Mouse (Mus musculus) forebrain, embryonic 11.5 days (tissue): ENCODE measurements around the gene Stmn1. TPM values are rescaled to one million over a fixed set of nuclear protein-coding genes. Genes with fewer than 3 reads are reported as not detected.

Source experiments
- ATAC-seq: fragments of 200-750 bp; cut with Nextera tagmentation; replicated peaks from 2 replicates; pipeline ENCODE4 v1.8.0; 2017; ENCODE audit warnings: moderate TSS enrichment; ENCODE audit not compliant: low FRiP score
- DNase-seq: peaks from one replicate; pipeline ENCODE4 v3.0.0-alpha.2; 2017; ENCODE audit warnings: low spot score
- H3K27ac ChIP-seq: fragments of 300-500 bp; sonication (generic); 2 replicates; pipeline ENCODE4 v1.5.1; 2014; ENCODE audit warnings: low read depth, low read length
- H3K27me3 ChIP-seq: fragments of 300-500 bp; sonication (generic); 2 replicates; pipeline ENCODE4 v1.6.1; 2014; ENCODE audit warnings: mild to moderate bottlenecking, low read length, mixed read lengths; ENCODE audit not compliant: control insufficient read depth, insufficient read depth
- H3K36me3 ChIP-seq: fragments of 300-500 bp; sonication (generic); 2 replicates; pipeline ENCODE4 v1.6.1; 2014; ENCODE audit warnings: mild to moderate bottlenecking, low read length, moderate library complexity, mixed read lengths; ENCODE audit not compliant: control insufficient read depth, insufficient read depth
- H3K4me1 ChIP-seq: fragments of 300-500 bp; sonication (generic); replicated peaks from 2 replicates; pipeline ENCODE4 v1.6.1; 2014; ENCODE audit warnings: low read length, mixed read lengths; ENCODE audit not compliant: control insufficient read depth, insufficient read depth
- H3K4me2 ChIP-seq: fragments of 300-500 bp; sonication (generic); 2 replicates; pipeline ENCODE4 v1.6.1; 2014; ENCODE audit warnings: low read depth, mild to moderate bottlenecking, low read length, moderate library complexity, mixed read lengths; ENCODE audit not compliant: severe bottlenecking
- H3K4me3 ChIP-seq: fragments of 300-500 bp; sonication (generic); 2 replicates; pipeline ENCODE4 v1.5.1; 2014; ENCODE audit warnings: low read depth, low read length
- H3K9ac ChIP-seq: fragments of 300-500 bp; sonication (generic); 2 replicates; pipeline ENCODE4 v1.6.1; 2014; ENCODE audit warnings: low read length
- H3K9me3 ChIP-seq: fragments of 300-500 bp; sonication (generic); 2 replicates; pipeline ENCODE4 v1.6.1; 2016; ENCODE audit warnings: low read length, mixed read lengths; ENCODE audit not compliant: control insufficient read depth
- WGBS: fragments of 180-500 bp; shearing (Covaris S2); extraction: QIAGEN DNeasy Blood & Tissue Kit; methylation state at CpG from one replicate; pipeline ENCODE4 v1.1.7; 2014; 5-methylcytosine and 5-hydroxymethylcytosine counted together
- polyA plus RNA-seq: library from polyadenylated mRNA; unstranded; fragments of >200 nt; fragmentation: Nextera tagmentation; extraction: Ambion mirVana; gene quantifications from 2 replicates; pipeline ENCODE4 v1.2.1, GENCODE M21; 2014

The Stmn1 gene
- polyA plus RNA-seq, 1 experiment from 2014 or later: 3,150 TPM

GRCm38 (mm10) chr4:134451484-134451883 lies 16.6 kb upstream of the Stmn1 start:
- Histone ChIP-seq H3K9me3 (no peaks in the 10 kb centered on the region), H3K4me3 (no peak overlapping the region), H3K36me3 (no peaks in the 10 kb centered on the region), H3K9ac (no peak overlapping the region), H3K4me2 (no peak overlapping the region), H3K27ac (no peak overlapping the region), H3K27me3 (no peaks in the 10 kb centered on the region), H3K4me1 (peaks cover 22% of the 10 kb centered on the region)
- ATAC-seq (no peak), DNase-seq (no peak)
- 66% methylated on average over 9 of the region's 9 CpGs for WGBS

DNA sequence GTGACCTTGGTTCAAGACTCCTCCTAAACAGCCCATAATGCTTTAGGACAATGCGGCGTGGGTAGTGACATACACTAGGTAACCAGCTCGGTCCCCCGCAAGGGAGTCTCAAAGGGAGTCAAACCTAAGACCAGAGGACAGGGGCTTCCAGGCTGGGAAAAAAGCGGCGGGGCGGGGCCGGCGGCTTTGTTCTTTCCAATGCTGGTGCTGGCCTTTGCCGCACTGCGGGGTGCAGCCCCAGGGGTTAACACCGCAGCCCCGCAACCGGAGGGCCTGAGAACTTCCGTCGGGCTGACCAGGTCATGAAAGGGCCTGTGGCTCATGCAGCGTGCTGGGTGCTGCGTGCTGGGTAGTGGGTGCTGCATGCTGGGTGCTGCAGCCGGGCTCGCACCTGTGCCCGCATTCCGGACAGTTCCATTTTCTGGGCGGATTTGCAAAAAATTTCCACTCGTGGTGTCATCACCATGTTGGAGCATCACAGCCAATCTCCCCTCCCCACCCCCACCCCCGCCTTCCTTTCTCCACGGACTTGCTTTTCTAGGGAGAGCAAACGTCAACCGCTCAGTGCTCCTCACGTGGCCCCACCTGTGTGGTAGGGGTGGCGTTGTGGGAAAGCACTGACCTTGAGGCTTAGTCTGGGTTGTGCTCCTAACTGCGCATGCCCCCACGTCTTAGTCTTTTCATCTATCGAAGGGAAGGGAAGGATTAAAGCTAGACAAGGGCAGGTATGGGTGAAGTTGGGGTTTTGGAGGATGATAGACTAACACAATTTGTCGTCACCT lies 14.3 kb upstream of the Stmn1 start:
- no peak for ATAC-seq
- H3K4me3 ChIP-seq: no peak overlapping the region
- no peak overlapping the region for H3K27ac ChIP-seq
- H3K27me3 ChIP-seq: no peaks in the 10 kb centered on the region
- H3K9ac ChIP-seq: peak overlapping the region; percentile 27; the same call in 1 of the 2 replicates
- H3K36me3 ChIP-seq: no peaks in the 10 kb centered on the region
- peaks cover 22% of the 10 kb centered on the region for H3K4me1 ChIP-seq
- WGBS: 26% methylated on average over 34 of the region's 34 CpGs
- peak; percentile 61 for DNase-seq
- no peaks in the 10 kb centered on the region for H3K9me3 ChIP-seq
- H3K4me2 ChIP-seq: 0 out of 2 replicates have a peak overlapping the region, but pooled peaks have one; percentile 24

DNA sequence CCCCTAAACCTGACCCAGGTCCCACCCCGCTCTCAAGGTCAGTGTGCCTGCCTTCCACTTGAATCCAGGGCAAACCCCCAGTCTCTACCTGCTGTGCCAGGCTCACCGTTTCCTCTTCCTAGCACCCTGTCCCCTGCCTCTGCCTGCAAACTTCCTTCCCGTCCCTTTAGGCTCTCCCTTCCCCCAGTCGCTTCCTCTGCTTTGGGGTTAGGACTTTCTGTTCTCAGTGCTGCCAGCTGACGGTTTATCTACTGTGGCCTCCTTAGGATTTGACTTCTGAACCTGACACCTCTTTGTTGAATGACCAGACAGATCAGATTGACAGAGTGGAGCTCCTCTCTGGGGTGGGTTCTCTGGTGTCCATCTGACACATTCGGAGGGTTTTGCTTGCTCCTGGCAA lies 12.8 kb upstream of the Stmn1 start:
- no peaks in the 10 kb centered on the region for H3K27me3 ChIP-seq
- H3K4me1 ChIP-seq: peaks cover 14% of the 10 kb centered on the region
- H3K36me3 ChIP-seq: no peaks in the 10 kb centered on the region
- ATAC-seq (no peak), DNase-seq (no peak)
- H3K27ac ChIP-seq: no peak overlapping the region
- WGBS: 55% methylated on average over 6 of the region's 6 CpGs
- H3K4me3 ChIP-seq: no peak overlapping the region
- H3K9me3 ChIP-seq: no peaks in the 10 kb centered on the region
- no peak overlapping the region for H3K9ac ChIP-seq
- no peak overlapping the region for H3K4me2 ChIP-seq

DNA sequence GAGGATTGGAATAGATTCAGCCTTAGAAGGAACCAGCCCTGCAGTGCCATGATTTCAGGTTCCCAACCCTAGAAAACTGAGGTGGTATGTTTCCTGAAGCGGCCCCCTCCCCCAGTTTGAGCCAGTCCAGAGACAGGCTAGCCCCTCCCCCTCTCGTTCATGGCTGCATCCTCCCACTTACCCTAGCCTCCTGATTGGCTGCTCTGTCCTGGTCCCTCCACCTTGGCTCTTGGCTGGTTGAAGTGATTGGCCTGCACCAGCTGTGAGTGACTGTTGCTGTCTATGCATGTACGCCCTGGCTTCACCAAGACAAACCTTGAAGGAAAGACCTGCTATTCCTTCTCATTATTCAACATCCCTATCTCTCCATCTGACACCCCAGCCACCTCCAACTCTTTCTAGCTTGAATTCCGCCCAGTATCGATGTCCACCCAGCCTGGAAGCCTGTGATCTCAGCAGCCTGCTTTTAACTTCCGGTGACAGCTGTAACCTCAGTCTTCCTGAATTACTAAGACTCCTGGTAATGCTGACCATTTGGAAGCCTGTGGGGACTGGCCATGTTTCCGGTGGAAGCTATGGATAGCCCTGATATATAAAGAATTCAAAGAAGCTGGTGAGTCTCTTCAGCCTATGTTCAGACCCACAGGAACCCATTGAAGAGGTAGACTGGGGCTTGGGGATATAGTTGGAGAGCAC lies 10.8 kb upstream of the Stmn1 start:
- no peak for DNase-seq
- 65% methylated on average over 7 of the region's 7 CpGs for WGBS
- Histone ChIP-seq H3K9ac (no peak overlapping the region), H3K4me1 (peaks cover 4% of the 10 kb centered on the region; the same call in 1 of the 2 replicates), H3K4me3 (no peak overlapping the region), H3K9me3 (no peaks in the 10 kb centered on the region), H3K4me2 (no peak overlapping the region), H3K36me3 (no peaks in the 10 kb centered on the region), H3K27ac (no peak overlapping the region), H3K27me3 (no peaks in the 10 kb centered on the region)
- ATAC-seq: no peak

DNA sequence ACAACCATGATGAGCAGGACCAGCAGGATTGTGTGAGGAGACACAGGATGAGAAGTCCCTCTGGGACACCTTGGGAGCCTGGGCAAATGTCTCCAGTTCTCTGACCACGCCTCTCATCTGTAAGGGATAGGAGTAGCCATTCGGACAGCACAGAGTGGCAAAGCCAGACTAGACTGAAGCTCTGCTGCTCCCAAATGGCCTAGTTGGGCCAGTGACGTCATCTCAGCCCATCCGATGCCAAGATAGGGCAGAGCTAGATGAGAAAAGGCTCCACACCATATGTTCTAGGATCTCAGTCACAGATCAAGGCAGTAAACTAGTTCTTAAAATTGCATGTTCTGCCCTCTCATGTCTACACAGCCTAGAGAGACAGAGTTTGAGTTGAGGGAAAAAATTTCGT lies 9.3 kb upstream of the Stmn1 start:
- H3K36me3 ChIP-seq: no peaks in the 10 kb centered on the region
- H3K27me3 ChIP-seq: no peaks in the 10 kb centered on the region
- no peaks in the 10 kb centered on the region for H3K4me1 ChIP-seq
- H3K27ac ChIP-seq: no peak overlapping the region
- ATAC-seq (no peak), DNase-seq (no peak)
- no peak overlapping the region for H3K4me3 ChIP-seq
- H3K9me3 ChIP-seq: no peaks in the 10 kb centered on the region; the same call in 1 of the 2 replicates
- H3K9ac ChIP-seq: no peak overlapping the region
- H3K4me2 ChIP-seq: no peak overlapping the region
- WGBS: 84% methylated on average over 5 of the region's 5 CpGs

DNA sequence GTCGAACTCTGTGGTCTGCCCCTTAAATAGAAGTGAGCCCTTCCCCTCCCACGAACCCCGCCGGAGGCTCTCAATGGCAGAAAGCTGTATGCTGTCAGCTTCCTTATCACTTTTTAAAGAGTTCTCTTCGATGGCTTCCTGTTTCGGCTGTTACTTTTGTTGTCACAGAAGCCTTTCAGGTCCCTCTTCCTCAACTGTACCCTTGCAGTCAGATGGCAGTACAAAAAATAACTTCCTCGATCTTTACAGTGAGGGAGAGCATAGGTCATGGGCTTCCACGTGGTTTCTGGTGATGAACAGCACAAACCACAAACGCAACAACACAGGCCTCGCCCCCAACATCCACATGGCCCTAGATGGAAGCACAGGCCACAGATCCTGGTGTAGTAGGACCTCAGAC lies 7.8 kb upstream of the Stmn1 start:
- Histone ChIP-seq H3K9ac (no peak overlapping the region), H3K4me3 (no peak overlapping the region), H3K4me1 (no peaks in the 10 kb centered on the region), H3K9me3 (no peaks in the 10 kb centered on the region; the same call in 1 of the 2 replicates), H3K27me3 (no peaks in the 10 kb centered on the region), H3K36me3 (no peaks in the 10 kb centered on the region), H3K4me2 (no peak overlapping the region), H3K27ac (no peak overlapping the region)
- WGBS: 84% methylated on average over 10 of the region's 10 CpGs
- no peak for ATAC-seq
- no peak for DNase-seq

- no peak overlapping the region for H3K9ac ChIP-seq
- ATAC-seq (no peak), DNase-seq (no peak)
- no peaks in the 10 kb centered on the region; the same call in 1 of the 2 replicates for H3K9me3 ChIP-seq
- H3K4me1 ChIP-seq: no peaks in the 10 kb centered on the region
- H3K4me3 ChIP-seq: no peak overlapping the region
- no peaks in the 10 kb centered on the region for H3K36me3 ChIP-seq
- H3K27ac ChIP-seq: no peak overlapping the region
- H3K4me2 ChIP-seq: no peak overlapping the region
- WGBS: 84% methylated on average over 5 of the region's 5 CpGs
- H3K27me3 ChIP-seq: no peaks in the 10 kb centered on the region
Measured at GRCm38 (mm10) chr4:134461252-134461651, 6.9 kb upstream of the Stmn1 start.

GRCm38 (mm10) chr4:134465789-134466188 lies 2.3 kb upstream of the Stmn1 start:
- Histone ChIP-seq H3K27me3 (no peaks in the 10 kb centered on the region), H3K4me2 (no peak overlapping the region), H3K4me1 (peaks cover 6% of the 10 kb centered on the region; the same call in 1 of the 2 replicates), H3K27ac (no peak overlapping the region), H3K9ac (no peak overlapping the region), H3K4me3 (no peak overlapping the region), H3K9me3 (no peaks in the 10 kb centered on the region; the same call in 1 of the 2 replicates), H3K36me3 (no peaks in the 10 kb centered on the region; the same call in 1 of the 2 replicates)
- DNase-seq: no peak
- 36% methylated on average over 12 of the region's 12 CpGs for WGBS
- no peak for ATAC-seq
